Mouse (Mus musculus) lung, embryonic 14.5 days (tissue): ENCODE data around the gene Rflnb. TPM values are rescaled to one million over a fixed set of nuclear protein-coding genes. Genes with fewer than 3 reads are reported as not detected.
"Not testable (repeated sequence)": the region's sequence is repeated elsewhere in the genome, so short reads cannot be mapped to it uniquely, and the experiment has no call there.

Source experiments
- ATAC-seq: fragments of 200-750 bp; cut with Nextera tagmentation; 2 replicates; pipeline ENCODE4 v1.8.0; 2017; ENCODE audit warnings: mild to moderate bottlenecking, moderate TSS enrichment, moderate library complexity; ENCODE audit not compliant: insufficient read depth
- DNase-seq: peaks from one replicate; pipeline ENCODE4 v3.0.0-alpha.2; 2015
- H3K27ac ChIP-seq: fragments of 300-500 bp; sonication (generic); 2 replicates; pipeline ENCODE4 v1.5.1; 2014; ENCODE audit warnings: low read depth, mild to moderate bottlenecking, moderate library complexity
- H3K27me3 ChIP-seq: fragments of 300-500 bp; sonication (generic); 2 replicates; pipeline ENCODE4 v1.6.1; 2014; ENCODE audit warnings: low read length, control low read depth; ENCODE audit not compliant: insufficient read depth
- H3K36me3 ChIP-seq: fragments of 300-500 bp; sonication (generic); 2 replicates; pipeline ENCODE4 v1.6.1; 2014; ENCODE audit warnings: control low read depth; ENCODE audit not compliant: insufficient read depth
- H3K4me1 ChIP-seq: fragments of 300-500 bp; sonication (generic); 2 replicates; pipeline ENCODE4 v1.6.1; 2014; ENCODE audit warnings: antibody characterized with exemption, control low read depth; ENCODE audit not compliant: insufficient read depth
- H3K4me2 ChIP-seq: fragments of 300-500 bp; sonication (generic); 2 replicates; pipeline ENCODE4 v1.6.1; 2014; ENCODE audit warnings: mild to moderate bottlenecking
- H3K4me3 ChIP-seq: fragments of 300-500 bp; sonication (generic); 2 replicates; pipeline ENCODE4 v1.5.1; 2014; ENCODE audit warnings: low read depth, low read length
- H3K9ac ChIP-seq: fragments of 300-500 bp; sonication (generic); 2 replicates; pipeline ENCODE4 v1.6.1; 2014
- H3K9me3 ChIP-seq: fragments of 300-500 bp; sonication (generic); 2 replicates; pipeline ENCODE4 v1.6.1; 2016; ENCODE audit warnings: low read depth, low read length, control low read depth
- CTCF ChIP-seq: IDR thresholded peaks from 2 replicates; pipeline ENCODE4 v1.5.1; 2016; ENCODE audit warnings: antibody characterized with exemption, low read depth
- WGBS: fragments of 180-500 bp; shearing (Covaris S2); extraction: QIAGEN DNeasy Blood & Tissue Kit; methylation state at CpG from one replicate; pipeline ENCODE4 v1.1.7; 2014; 5-methylcytosine and 5-hydroxymethylcytosine counted together
- polyA plus RNA-seq: library from polyadenylated mRNA; unstranded; fragments of >200 nt; fragmentation: Nextera tagmentation; extraction: Ambion mirVana; gene quantifications from 2 replicates; pipeline ENCODE4 v1.2.1, GENCODE M21; 2014

Rflnb gene
- polyA plus RNA-seq, 1 experiment from 2014 or later = 51.0 TPM

DNA sequence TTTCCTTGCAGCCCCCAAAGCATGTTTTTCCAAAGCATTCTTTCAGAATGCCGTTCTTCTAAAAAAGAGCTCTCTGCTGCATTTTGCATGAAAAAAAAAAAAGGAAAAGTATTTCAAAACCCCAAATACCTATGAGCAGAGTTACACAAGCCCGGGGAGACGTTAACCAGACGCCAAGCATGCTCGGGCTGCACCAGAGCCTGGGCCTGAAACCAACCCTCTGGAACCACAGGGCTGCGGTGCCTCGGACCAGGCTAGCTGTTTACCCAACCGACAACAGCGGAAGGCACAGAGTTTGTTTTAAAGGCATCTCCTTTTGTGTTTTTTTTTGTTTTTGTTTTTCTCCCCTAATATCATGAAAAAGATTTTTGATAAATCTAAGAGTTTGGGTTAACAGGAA lies 6.7 kb downstream of the Rflnb start:
- H3K9ac ChIP-seq = no peak overlapping the region
- H3K27ac ChIP-seq = no peak overlapping the region
- no peaks in the 10 kb centered on the region for H3K9me3 ChIP-seq
- no peak for TF ChIP-seq CTCF
- H3K4me2 ChIP-seq = no peak overlapping the region
- DNase-seq (no peak), ATAC-seq (no peak)
- 74% methylated on average over 9 of the region's 9 CpGs for WGBS
- H3K27me3 ChIP-seq = no peaks in the 10 kb centered on the region
- peaks cover 10% of the 10 kb centered on the region; the same call in 1 of the 2 replicates for H3K4me1 ChIP-seq
- peaks cover 41% of the 10 kb centered on the region for H3K36me3 ChIP-seq
- no peak overlapping the region for H3K4me3 ChIP-seq

DNA sequence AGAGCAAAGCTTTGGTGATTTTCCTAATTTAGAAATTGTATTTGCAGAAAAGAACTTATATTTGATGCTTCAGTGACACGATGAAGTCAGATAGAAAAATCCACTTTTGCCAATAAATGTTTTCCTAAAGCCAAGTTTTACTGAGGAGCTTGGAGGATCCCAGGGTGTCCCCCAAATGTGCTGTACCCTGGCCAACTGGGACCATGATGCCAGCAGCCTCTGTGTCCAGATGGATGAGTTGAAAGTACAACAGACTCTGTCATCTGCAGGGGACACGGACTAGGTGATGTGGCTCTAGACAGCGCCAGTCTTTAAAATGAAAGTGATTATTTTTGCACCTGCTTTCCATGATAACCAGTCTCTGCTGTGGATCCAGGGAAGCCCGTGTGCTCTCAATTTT lies 7.7 kb downstream of the Rflnb start:
- Histone ChIP-seq H3K4me2 (no peak overlapping the region), H3K36me3 (peaks cover 41% of the 10 kb centered on the region), H3K4me3 (no peak overlapping the region), H3K27ac (no peak overlapping the region), H3K27me3 (no peaks in the 10 kb centered on the region), H3K4me1 (no peaks in the 10 kb centered on the region), H3K9ac (no peak overlapping the region), H3K9me3 (no peaks in the 10 kb centered on the region)
- 74% methylated on average over 4 of the region's 4 CpGs for WGBS
- DNase-seq (no peak), ATAC-seq (no peak)
- TF ChIP-seq CTCF = no peak

DNA sequence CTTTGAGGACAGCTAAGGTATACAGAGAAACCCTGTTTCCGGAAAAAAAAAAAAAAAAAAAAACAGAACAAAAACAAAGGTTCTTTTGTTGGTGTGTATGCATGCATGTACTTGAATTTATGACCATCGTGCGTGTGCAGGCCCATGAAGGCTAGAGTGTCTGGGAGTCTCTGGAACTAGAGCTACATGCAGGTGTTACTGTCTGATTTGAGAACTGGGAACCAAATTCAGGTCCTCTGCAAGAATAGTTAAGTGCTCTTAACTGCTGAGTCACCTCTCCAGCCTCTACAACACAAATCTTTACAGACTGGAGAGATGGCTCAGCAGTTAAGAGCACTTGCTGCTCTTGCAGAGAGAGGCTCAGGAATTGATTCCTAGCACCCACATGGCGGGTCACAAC lies 11.8 kb downstream of the Rflnb start:
- no peaks in the 10 kb centered on the region for H3K27me3 ChIP-seq
- DNase-seq (no peak), ATAC-seq (no peak)
- 0 out of 2 replicates have a peak, but pooled peaks cover 13% of the 10 kb centered on the region for H3K36me3 ChIP-seq
- WGBS = 66% methylated on average over 4 of the region's 4 CpGs
- no peak overlapping the region for H3K4me3 ChIP-seq
- no peak for TF ChIP-seq CTCF
- no peaks in the 10 kb centered on the region for H3K4me1 ChIP-seq
- H3K4me2 ChIP-seq = no peak overlapping the region
- H3K27ac ChIP-seq = no peak overlapping the region
- no peak overlapping the region for H3K9ac ChIP-seq
- no peaks in the 10 kb centered on the region for H3K9me3 ChIP-seq

DNA sequence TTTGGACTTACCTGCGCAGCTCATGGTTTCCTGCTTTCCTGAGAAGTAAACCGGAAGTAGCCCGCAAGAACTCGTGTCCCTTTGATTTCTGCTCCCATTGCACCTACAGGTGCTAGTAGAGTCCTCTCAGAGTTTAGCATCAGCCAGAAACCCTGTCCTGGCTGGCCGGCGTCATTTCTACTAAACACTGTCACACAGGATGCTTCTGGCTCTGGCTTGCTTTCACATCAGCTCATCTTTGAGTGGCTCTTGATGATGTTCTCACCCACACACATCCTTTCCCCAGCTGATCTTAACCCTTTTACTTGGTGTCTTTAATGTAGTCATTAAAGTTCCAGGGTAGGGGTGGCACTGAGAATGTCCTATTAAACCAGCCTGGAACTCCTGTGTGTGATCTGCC lies 12.3 kb downstream of the Rflnb start:
- H3K27me3 ChIP-seq = no peaks in the 10 kb centered on the region
- no peak overlapping the region for H3K4me2 ChIP-seq
- H3K4me1 ChIP-seq = no peaks in the 10 kb centered on the region
- no peaks in the 10 kb centered on the region for H3K9me3 ChIP-seq
- no peak overlapping the region for H3K9ac ChIP-seq
- TF ChIP-seq CTCF = no peak
- DNase-seq = no peak
- ATAC-seq = no peak
- 0 out of 2 replicates have a peak, but pooled peaks cover 10% of the 10 kb centered on the region for H3K36me3 ChIP-seq
- H3K4me3 ChIP-seq = no peak overlapping the region
- WGBS = 78% methylated on average over 6 of the region's 6 CpGs
- no peak overlapping the region; the same call in 1 of the 2 replicates for H3K27ac ChIP-seq

DNA sequence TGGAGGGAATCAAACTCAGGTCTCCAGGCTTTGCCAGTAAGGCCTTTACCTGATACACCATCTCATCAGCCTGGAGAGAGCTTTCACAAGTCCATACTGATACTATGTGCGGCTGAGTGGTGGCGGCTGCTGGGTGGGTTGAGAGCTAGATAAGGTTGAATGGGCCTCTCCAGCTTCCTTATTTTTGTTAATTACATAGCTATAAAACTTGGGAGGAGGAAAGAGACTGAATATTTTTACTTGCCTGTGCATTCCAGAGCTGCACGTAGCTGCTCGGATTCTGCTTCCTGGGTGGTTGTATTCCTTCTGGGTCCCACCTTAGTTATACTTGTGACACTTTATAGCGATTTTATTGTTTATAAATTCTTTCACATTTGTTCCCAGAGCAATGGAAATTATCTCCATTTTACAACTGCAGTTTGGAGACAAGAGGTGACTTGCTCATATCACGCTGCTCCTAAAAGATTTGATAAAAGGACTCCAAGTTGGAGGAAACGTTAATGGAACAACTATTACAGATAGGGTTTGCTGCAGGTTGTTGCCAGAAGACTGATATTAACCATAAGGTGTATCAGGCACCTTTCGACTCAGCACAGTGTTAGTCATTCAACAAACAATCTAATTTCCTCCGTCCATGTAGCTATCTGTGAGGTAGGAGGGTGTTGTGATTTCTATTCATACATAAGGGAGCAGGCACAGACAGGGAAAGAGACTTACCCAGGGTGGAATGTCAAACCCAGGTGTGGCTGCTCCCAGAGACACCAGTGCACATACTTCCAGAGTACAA lies 16.6 kb downstream of the Rflnb start:
- Histone ChIP-seq H3K9me3 (no peaks in the 10 kb centered on the region), H3K27ac (no peak overlapping the region), H3K4me1 (no peaks in the 10 kb centered on the region), H3K9ac (no peak overlapping the region), H3K4me3 (no peak overlapping the region), H3K36me3 (no peaks in the 10 kb centered on the region), H3K4me2 (no peak overlapping the region), H3K27me3 (no peaks in the 10 kb centered on the region)
- DNase-seq (no peak), ATAC-seq (no peak)
- no peak for TF ChIP-seq CTCF
- 62% methylated on average over 9 of the region's 9 CpGs for WGBS

DNA sequence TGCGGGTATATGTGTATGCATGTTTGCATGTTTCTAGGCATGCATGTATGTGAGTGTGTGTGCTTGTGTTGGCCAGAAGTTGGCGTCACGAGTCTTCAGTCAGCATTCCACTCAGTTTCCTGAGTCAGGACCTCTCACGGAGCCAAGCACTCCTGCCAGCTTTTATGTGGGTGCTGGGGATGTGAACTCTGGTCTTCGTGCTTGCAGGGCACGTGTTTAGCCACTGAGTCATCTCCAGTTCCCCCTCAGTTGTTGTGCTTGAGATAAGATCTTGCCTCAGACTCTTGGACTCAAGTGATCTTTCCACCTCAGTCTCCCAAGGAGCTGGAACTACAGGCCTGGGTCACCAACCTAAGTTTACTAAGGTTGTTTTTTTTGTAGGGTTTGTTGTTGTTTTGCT lies 18.5 kb downstream of the Rflnb start:
- Histone ChIP-seq H3K4me1 (no peaks in the 10 kb centered on the region), H3K27me3 (no peaks in the 10 kb centered on the region), H3K4me2 (no peak overlapping the region), H3K4me3 (no peak overlapping the region), H3K9me3 (no peaks in the 10 kb centered on the region), H3K9ac (no peak overlapping the region), H3K36me3 (no peaks in the 10 kb centered on the region), H3K27ac (no peak overlapping the region)
- DNase-seq (no peak), ATAC-seq (no peak)
- no peak for TF ChIP-seq CTCF
- WGBS = 74% methylated on average over 6 of the region's 6 CpGs

DNA sequence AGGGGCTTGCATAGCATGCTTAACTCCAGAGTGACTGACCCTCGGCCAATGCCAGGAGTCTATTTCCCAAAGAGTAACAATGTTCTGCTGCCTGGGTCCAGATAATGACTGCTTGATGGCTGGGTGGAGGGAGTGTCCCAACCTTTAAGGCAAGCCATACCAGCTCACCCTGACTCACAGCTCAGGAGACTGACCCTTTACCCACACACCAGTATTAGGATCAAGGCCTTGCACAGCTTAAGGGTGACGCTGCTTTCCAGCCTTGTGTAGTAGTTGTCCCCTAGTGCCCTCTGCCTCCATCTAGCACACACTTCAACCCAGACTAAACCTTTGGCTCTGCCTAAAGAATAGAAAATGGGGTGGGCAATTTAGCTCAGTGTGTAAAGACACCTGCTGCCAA lies 19.4 kb downstream of the Rflnb start:
- H3K27me3 ChIP-seq = no peaks in the 10 kb centered on the region
- no peak for DNase-seq
- H3K4me1 ChIP-seq = no peaks in the 10 kb centered on the region
- ATAC-seq = no peak
- H3K27ac ChIP-seq = no peak overlapping the region
- WGBS = 71% methylated on average over 2 of the region's 2 CpGs
- H3K9me3 ChIP-seq = no peaks in the 10 kb centered on the region
- no peak overlapping the region for H3K9ac ChIP-seq
- H3K4me2 ChIP-seq = no peak overlapping the region
- no peaks in the 10 kb centered on the region for H3K36me3 ChIP-seq
- H3K4me3 ChIP-seq = no peak overlapping the region
- TF ChIP-seq CTCF = no peak

DNA sequence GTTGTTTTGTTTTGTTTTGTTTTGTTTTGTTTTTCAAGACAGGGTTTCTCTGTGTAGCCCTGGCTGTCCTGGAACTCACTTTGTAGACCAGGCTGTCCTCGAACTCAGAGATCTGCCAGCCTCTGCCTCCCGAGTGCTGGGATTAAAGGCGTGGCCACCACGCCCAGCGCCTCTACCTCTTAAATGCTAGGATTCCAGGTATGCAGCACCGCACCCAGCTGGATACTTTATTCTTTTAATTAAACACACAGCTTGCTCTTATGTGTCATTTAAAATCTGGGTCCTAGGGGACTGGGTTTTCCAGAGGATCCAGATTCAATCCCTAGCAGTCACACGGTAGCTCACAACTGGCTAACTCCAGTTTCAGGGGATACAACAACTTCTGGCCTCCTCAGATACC lies 23.3 kb downstream of the Rflnb start:
- not testable (repeated sequence) for H3K36me3 ChIP-seq, H3K4me3 ChIP-seq, H3K27ac ChIP-seq, H3K9ac ChIP-seq, H3K27me3 ChIP-seq, H3K9me3 ChIP-seq, ATAC-seq, H3K4me1 ChIP-seq, DNase-seq, H3K4me2 ChIP-seq
- WGBS = 94% methylated on average over 7 of the region's 7 CpGs
